Mouse (Mus musculus): ENCODE results near the gene Fhod1. TPM values are rescaled to one million over a fixed set of nuclear protein-coding genes. Genes with fewer than 3 reads are reported as not detected.
A peak's percentile ranks its signal among the peaks of the same experiment; 100 is the strongest.

The Fhod1 gene
- 1 to 10 TPM; 2.8 to 2.9 TPM for total RNA-seq (2021)
- long read RNA-seq, experiment 1, result 0 reads
- long read RNA-seq, experiment 2, partial matches to known transcripts, result 1 of 1 reads
- long read RNA-seq, experiment 2, other reads (novel, unspliced or antisense), result 0 of 1 reads

GRCm38 (mm10) chr8:105347428-105348221, at the start of gene Fhod1:
Gene Fhod1, minus strand, starts transcription at chr8:105347953.
- intact Hi-C loops (cut with DNase I), result no loop called here
- peak; percentile 86 to 89 for DNase-seq (ENCODE audit: low spot score in 2 of 2)

GRCm38 (mm10) chr8:105393915-105394314, 46.2 kb upstream of the Fhod1 start:
- intact Hi-C loops (cut with DNase I), result no loop called here
- DNase-seq (ENCODE audit: low spot score in 2 of 2), result no peak

DNA sequence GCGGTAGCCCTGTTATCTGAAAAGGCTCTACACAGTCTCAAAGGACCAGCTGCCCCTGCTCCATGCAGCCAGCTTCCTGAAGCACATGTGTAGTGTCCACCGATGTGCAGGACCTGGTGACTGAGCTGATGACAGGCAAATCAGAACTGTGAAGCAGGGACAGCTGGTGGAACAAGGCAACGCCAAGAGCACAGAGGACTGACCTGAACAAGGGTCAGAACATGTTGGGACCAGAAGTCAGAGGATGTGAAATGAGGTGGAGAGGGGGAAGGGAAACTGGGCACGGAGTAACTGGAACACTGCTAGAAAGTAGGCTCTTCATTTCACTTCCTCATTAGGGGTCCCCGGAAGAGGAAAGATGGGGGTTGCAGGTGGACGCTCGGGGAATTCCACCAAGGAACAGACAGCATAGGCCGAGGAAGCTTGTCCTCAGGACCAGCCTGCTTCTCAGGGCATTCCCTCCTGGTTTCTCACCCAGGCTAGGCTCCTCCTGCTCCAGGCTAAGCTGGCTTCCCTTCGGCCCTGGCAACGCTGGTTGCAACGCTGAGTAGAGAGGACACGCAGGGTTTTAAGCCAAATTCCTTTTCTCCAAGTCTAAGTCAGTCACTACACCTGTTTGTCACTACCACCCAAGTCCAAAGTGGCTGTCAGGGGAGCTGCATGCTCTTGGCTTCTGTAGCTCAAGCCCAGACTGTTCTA, 45.5 kb upstream of the Fhod1 start:
- no peak for DNase-seq (ENCODE audit: low spot score in 2 of 2)
- intact Hi-C loops (cut with DNase I), result no loop called here

DNA sequence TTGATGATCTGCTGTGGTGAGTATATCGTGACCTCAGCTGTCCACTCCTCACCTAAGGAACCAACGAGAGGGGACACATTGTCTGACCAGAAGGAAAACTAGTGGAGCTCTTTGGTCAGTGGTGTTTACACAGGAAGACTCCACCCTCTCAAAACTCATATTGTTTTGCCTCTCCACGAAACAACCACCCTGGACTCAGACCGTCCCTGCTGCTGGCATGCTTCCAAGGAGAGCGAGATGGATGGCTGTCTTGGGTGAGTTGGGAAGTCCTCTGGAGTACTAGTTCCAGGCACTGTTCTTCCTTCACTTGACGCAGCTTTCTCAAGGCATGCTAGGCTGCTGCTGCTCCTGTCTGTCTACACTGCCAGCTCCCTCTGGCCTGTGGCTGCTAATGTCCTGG, 41.3 kb upstream of the Fhod1 start:
- intact Hi-C loops (cut with DNase I), result no loop called here

GRCm38 (mm10) chr8:105387151-105387550, 39.4 kb upstream of the Fhod1 start:
- intact Hi-C loops (cut with DNase I), result no loop called here
- DNase-seq (ENCODE audit: low spot score in 2 of 2), result no peak

More for the DNA sequence above, 41.3 kb upstream of the Fhod1 start:
- no peak for DNase-seq (ENCODE audit: low spot score in 2 of 2)

DNA sequence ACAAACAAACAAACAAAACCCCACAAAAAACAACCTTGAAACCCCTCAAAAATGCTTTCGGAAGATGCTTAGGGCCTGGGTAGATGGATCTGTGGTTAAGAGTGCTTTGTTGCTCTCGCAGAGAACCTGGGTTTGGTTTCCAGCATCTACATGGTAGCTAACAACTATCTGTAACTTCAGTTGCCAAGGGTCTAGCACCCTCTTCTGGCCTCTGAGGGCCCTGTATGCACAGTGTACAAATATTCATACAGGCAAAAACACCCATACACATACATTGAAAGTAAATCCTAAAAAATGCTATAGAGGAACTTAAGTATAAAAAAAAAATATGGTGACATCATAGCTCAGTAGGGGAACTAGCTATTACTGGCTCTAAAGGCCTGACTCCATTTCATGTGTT, 36.3 kb upstream of the Fhod1 start:
- intact Hi-C loops (cut with DNase I), result no loop called here
- no peak for DNase-seq (ENCODE audit: low spot score in 2 of 2)

DNA sequence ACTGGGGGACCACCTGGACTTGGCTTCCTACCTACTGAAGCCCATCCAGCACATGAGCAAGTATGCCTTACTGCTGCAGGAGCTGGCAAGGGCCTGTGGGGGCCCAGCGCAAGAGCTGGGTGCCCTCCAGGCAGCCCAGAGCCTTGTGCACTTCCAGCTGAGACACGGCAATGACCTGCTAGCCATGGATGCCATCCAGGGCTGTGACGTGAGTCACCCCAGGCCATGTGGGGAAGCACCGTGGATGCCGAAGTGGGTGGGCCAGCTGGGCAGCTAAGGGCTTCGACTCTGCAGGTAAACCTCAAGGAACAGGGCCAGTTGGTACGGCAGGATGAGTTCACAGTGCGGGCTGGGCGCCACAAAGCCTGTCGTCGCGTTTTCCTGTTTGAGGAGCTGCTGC, 32.6 kb upstream of the Fhod1 start:
- intact Hi-C loops (cut with DNase I), result no loop called here

GRCm38 (mm10) chr8:105378673-105379072, 30.9 kb upstream of the Fhod1 start:
- intact Hi-C loops (cut with DNase I), result no loop called here
- peak; percentile 41 to 52 for DNase-seq (ENCODE audit: low spot score in 2 of 2)

More for the DNA sequence above, 32.6 kb upstream of the Fhod1 start:
- DNase-seq (ENCODE audit: low spot score in 2 of 2), result no peak

DNA sequence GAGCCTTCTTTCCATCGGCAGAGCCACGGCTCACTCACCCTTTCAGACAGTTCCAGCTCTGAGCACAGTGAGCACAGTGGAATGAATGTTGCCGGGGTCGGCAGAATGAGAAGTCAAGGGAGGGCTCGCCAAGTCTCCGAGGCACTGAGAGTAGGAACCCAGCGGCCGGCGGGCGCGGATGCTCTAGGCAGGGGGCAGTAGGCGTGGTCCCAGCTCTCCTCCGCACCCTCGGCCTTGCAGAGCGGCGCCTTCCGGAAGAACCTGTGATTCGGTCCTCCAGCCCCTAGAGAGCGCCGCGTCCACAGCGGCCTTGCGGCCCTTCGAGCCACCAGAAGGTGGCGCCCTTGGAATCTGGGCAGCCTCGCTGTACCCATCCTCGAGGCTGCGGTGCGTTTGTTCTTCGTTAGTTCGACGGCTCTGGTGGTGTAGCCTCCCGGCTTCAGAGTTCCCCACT, 26.8 kb upstream of the Fhod1 start:
- peak in 1 of 2 experiments; percentile 38 for DNase-seq (ENCODE audit: low spot score in 2 of 2)
- intact Hi-C loops (cut with DNase I), result no loop called here

DNA sequence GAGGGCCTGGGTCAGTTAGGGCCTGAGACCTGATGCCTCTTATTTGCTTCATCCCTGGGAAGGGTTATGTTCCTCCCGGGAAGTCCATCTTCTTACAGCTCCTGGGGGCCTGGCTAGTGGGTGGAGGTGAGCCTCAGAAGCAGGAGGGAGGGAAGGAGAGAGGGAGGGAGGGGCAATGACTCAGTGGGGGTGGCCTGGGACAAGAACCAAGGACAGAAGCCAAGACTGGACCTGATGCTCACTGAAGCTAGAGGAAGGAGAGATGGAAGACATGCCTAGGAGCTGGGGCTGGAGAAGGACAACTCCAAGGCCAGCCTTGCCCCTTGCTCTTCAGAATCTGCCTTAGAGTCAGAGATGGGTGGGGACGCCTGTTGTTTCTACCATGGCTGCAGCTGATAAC, 25.3 kb upstream of the Fhod1 start, which contains the start of gene Plekhg4:
Gene Plekhg4 (plus strand): TSS at position 243 of the 400 bp plus-strand sequence.
- intact Hi-C loops (cut with DNase I), result no loop called here
- no peak for DNase-seq (ENCODE audit: low spot score in 2 of 2)

DNA sequence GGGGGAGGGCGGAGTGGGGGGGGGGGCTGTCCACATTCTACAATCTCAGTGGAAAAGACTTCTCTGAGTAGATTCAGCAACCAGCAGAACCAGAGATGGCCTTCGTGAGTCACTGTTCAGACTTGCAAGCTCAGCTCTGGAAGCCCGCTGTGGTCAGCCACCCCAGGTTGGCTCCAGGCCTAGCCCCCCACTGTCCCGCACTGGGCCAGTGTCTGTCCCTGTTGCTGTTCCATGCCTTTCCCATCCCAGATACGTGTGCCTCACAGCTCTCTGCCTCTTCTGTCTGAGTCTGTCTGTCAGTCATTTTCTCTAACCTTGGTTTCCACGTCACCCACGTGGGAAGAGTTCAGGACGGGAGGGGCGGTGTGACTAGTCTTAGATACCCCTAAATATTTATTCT, 24.7 kb upstream of the Fhod1 start:
- DNase-seq (ENCODE audit: low spot score in 2 of 2), result no peak
- intact Hi-C loops (cut with DNase I), result no loop called here

DNA sequence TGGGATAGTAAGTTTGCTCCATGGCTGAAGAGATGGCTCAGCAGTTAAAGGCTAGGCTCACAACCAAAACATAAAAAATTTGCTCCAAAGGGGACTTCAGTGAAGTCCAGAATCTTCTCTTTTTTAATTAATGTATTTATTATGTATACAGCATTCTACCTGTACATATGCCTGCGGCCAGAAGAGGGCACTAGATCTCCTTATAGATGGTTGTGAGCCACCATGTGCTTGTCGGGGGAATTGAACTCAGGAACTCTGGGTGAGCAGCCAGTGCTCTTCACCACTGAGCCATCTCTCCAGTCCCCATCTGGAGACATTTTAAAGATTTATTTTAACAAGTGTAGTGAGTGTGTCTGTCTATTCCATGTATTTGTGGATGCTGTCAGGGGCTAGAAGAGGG, 19.4 kb upstream of the Fhod1 start:
- intact Hi-C loops (cut with DNase I), result no loop called here
- DNase-seq (ENCODE audit: low spot score in 2 of 2), result no peak

- intact Hi-C loops (cut with DNase I), result no loop called here
- DNase-seq (ENCODE audit: low spot score in 2 of 2), result no peak
Measured at GRCm38 (mm10) chr8:105361751-105362702, 14.3 kb upstream of the Fhod1 start.

DNA sequence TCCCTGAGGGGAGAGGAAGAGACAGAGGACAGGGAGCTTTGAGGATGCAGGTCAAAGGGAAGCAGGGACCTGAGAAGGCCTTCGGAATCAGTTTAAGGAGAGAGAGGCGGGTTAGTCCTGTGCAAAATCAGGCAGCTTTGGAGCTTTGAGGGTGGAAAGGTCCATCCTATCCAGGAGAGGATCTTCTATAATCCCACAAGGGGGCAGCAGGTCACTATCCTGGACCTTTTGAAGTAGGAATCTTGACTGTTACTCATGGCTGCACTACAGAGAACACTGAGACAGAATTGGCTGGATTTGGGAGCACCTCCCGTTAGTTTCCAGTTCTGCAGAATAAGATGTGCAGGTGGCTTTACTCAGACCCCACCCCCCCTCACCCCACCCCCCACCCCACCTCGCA, 11.9 kb upstream of the Fhod1 start:
- intact Hi-C loops (cut with DNase I), result no loop called here

GRCm38 (mm10) chr8:105359208-105359607, 11.5 kb upstream of the Fhod1 start:
- intact Hi-C loops (cut with DNase I), result no loop called here
- no peak for DNase-seq (ENCODE audit: low spot score in 2 of 2)

More for the DNA sequence above, 11.9 kb upstream of the Fhod1 start:
- DNase-seq (ENCODE audit: low spot score in 2 of 2), result no peak

GRCm38 (mm10) chr8:105356681-105357080, 8.9 kb upstream of the Fhod1 start:
- intact Hi-C loops (cut with DNase I), result no loop called here
- DNase-seq (ENCODE audit: low spot score in 2 of 2), result no peak

DNA sequence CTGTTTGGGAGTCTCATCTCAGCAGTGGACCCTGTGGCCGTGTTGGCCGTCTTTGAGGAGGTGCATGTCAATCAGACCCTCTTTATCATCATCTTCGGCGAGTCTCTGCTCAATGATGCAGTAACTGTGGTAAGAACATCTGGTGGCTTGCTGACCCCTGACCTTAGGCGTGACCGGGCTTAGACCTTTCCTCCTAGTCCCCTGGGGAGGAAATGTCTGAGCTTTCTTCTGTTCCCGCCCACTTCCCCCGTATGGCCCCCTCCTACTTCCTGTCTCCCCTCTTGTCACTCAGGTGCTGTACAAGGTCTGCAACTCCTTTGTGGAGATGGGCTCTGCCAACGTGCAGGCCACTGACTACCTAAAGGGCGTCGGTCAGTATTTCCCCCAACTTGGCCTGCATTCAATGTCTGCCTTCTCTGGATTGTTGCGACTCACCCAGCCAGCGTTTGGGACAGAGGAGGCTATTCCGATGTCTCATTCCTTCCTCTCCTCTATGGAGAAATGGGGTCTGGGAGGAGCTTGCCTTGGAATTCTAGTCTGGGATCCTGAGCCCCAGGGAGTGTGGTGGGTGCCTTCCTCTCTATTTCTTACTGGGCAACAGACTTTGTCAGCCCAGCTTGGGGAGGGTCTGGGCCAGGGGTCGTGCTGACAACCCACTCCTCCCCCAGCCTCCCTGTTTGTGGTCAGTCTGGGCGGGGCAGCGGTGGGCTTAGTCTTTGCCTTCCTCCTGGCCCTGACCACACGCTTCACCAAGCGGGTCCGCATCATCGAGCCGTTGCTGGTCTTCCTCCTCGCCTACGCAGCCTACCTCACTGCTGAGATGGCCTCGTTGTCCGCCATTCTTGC, 7.6 kb upstream of the Fhod1 start:
- intact Hi-C loops (cut with DNase I), result no loop called here
- no peak for DNase-seq (ENCODE audit: low spot score in 2 of 2)

GRCm38 (mm10) chr8:105354549-105354948, 6.8 kb upstream of the Fhod1 start:
- DNase-seq (ENCODE audit: low spot score in 2 of 2), result no peak
- intact Hi-C loops (cut with DNase I), result no loop called here
